Mouse (Mus musculus) kidney, embryonic 14.5 days (tissue): ENCODE data around the gene Zfp423. TPM values are rescaled to one million over a fixed set of nuclear protein-coding genes. Genes with fewer than 3 reads are reported as not detected.
A peak's percentile ranks its signal among the peaks of the same experiment; 100 is the strongest.

Experiments
- ATAC-seq: fragments of 200-750 bp; cut with Nextera tagmentation; 2 replicates; pipeline ENCODE4 v1.8.0; 2017; ENCODE audit warnings: moderate number of reproducible peaks, mild to moderate bottlenecking, moderate TSS enrichment, moderate library complexity; ENCODE audit not compliant: low FRiP score, low TSS enrichment
- H3K27ac ChIP-seq: fragments of 300-500 bp; sonication (generic); 2 replicates; pipeline ENCODE4 v1.5.1; 2014; ENCODE audit warnings: low read depth, mild to moderate bottlenecking, low read length, moderate library complexity, mixed read lengths
- H3K27me3 ChIP-seq: fragments of 300-500 bp; sonication (generic); 2 replicates; pipeline ENCODE4 v1.6.1; 2014; ENCODE audit warnings: mild to moderate bottlenecking, low read length; ENCODE audit not compliant: control insufficient read depth, insufficient read depth
- H3K36me3 ChIP-seq: fragments of 300-500 bp; sonication (generic); 2 replicates; pipeline ENCODE4 v1.6.1; 2014; ENCODE audit warnings: low read length, mixed read lengths; ENCODE audit not compliant: control insufficient read depth, insufficient read depth
- H3K4me1 ChIP-seq: fragments of 300-500 bp; sonication (generic); 2 replicates; pipeline ENCODE4 v1.6.1; 2014; ENCODE audit warnings: low read length, mixed read lengths; ENCODE audit not compliant: control insufficient read depth, insufficient read depth
- H3K4me2 ChIP-seq: fragments of 300-500 bp; sonication (generic); replicated peaks from 2 replicates; pipeline ENCODE4 v1.6.1; 2014; ENCODE audit warnings: low read depth, mild to moderate bottlenecking, low read length
- H3K4me3 ChIP-seq: fragments of 300-500 bp; sonication (generic); 2 replicates; pipeline ENCODE4 v1.5.1; 2014; ENCODE audit warnings: mild to moderate bottlenecking, low read length
- H3K9ac ChIP-seq: fragments of 300-500 bp; sonication (generic); 2 replicates; pipeline ENCODE4 v1.6.1; 2014; ENCODE audit warnings: low read depth, mild to moderate bottlenecking, low read length, moderate library complexity
- H3K9me3 ChIP-seq: fragments of 300-500 bp; sonication (generic); 2 replicates; pipeline ENCODE4 v1.6.1; 2016; ENCODE audit warnings: low read length; ENCODE audit not compliant: control insufficient read depth
- WGBS: fragments of 180-500 bp; shearing (Covaris S2); extraction: QIAGEN DNeasy Blood & Tissue Kit; methylation state at CpG from one replicate; pipeline ENCODE4 v1.1.7; 2014; 5-methylcytosine and 5-hydroxymethylcytosine counted together
- polyA plus RNA-seq: library from polyadenylated mRNA; unstranded; fragments of >200 nt; fragmentation: Nextera tagmentation; extraction: Ambion mirVana; gene quantifications from 2 replicates; pipeline ENCODE4 v1.2.1, GENCODE M21; 2014

Zfp423 gene
- polyA plus RNA-seq, 1 experiment from 2014 or later = 18.8 TPM

GRCm38 (mm10) chr8:87697127-87697526 is 262.3 kb downstream of the Zfp423 start:
- no peak overlapping the region for H3K9ac ChIP-seq
- ATAC-seq = no peak
- WGBS = 49% methylated on average over 9 of the region's 9 CpGs
- H3K4me2 ChIP-seq = no peak overlapping the region
- no peak overlapping the region for H3K27ac ChIP-seq
- H3K27me3 ChIP-seq = no peaks in the 10 kb centered on the region
- peaks cover 15% of the 10 kb centered on the region for H3K4me1 ChIP-seq
- no peaks in the 10 kb centered on the region for H3K9me3 ChIP-seq
- H3K4me3 ChIP-seq = no peak overlapping the region
- no peaks in the 10 kb centered on the region for H3K36me3 ChIP-seq

GRCm38 (mm10) chr8:87693741-87694140 is 265.7 kb downstream of the Zfp423 start:
- Histone ChIP-seq H3K36me3 (no peaks in the 10 kb centered on the region), H3K9me3 (no peaks in the 10 kb centered on the region), H3K27me3 (no peaks in the 10 kb centered on the region), H3K9ac (no peak overlapping the region), H3K4me2 (no peak overlapping the region), H3K27ac (no peak overlapping the region), H3K4me3 (no peak overlapping the region), H3K4me1 (peaks cover 29% of the 10 kb centered on the region)
- no peak for ATAC-seq
- 74% methylated on average over 4 of the region's 4 CpGs for whole genome bisulfite sequencing

GRCm38 (mm10) chr8:87690100-87691095 is 269.0 kb downstream of the Zfp423 start:
- WGBS = 11% methylated on average over 28 of the region's 28 CpGs
- Histone ChIP-seq H3K4me3 (no peak overlapping the region), H3K36me3 (no peaks in the 10 kb centered on the region), H3K9me3 (no peaks in the 10 kb centered on the region), H3K4me2 (peak overlapping the region; percentile 33), H3K9ac (no peak overlapping the region), H3K27ac (no peak overlapping the region), H3K4me1 (peaks cover 29% of the 10 kb centered on the region), H3K27me3 (no peaks in the 10 kb centered on the region)
- ATAC-seq = 0 out of 2 replicates have a peak, but pooled peaks have one; percentile 18

- no peak for ATAC-seq
- H3K4me3 ChIP-seq = no peak overlapping the region
- H3K9me3 ChIP-seq = no peaks in the 10 kb centered on the region
- H3K27me3 ChIP-seq = no peaks in the 10 kb centered on the region
- H3K27ac ChIP-seq = no peak overlapping the region
- no peaks in the 10 kb centered on the region for H3K36me3 ChIP-seq
- H3K9ac ChIP-seq = no peak overlapping the region
- no peak overlapping the region for H3K4me2 ChIP-seq
- 66% methylated on average over 6 of the region's 6 CpGs for WGBS
- H3K4me1 ChIP-seq = peaks cover 19% of the 10 kb centered on the region
Measured at GRCm38 (mm10) chr8:87689192-87689591, 270.2 kb downstream of the Zfp423 start.

GRCm38 (mm10) chr8:87688348-87688747 is 271.0 kb downstream of the Zfp423 start:
- 57% methylated on average over 4 of the region's 4 CpGs for WGBS
- no peaks in the 10 kb centered on the region for H3K27me3 ChIP-seq
- no peaks in the 10 kb centered on the region for H3K36me3 ChIP-seq
- no peak overlapping the region for H3K4me3 ChIP-seq
- peaks cover 14% of the 10 kb centered on the region for H3K4me1 ChIP-seq
- ATAC-seq = no peak
- H3K4me2 ChIP-seq = no peak overlapping the region
- H3K27ac ChIP-seq = no peak overlapping the region
- H3K9me3 ChIP-seq = no peaks in the 10 kb centered on the region
- H3K9ac ChIP-seq = no peak overlapping the region

- H3K27ac ChIP-seq = no peak overlapping the region
- no peaks in the 10 kb centered on the region for H3K36me3 ChIP-seq
- H3K27me3 ChIP-seq = no peaks in the 10 kb centered on the region
- peaks cover 14% of the 10 kb centered on the region for H3K4me1 ChIP-seq
- 81% methylated on average over 9 of the region's 10 CpGs for WGBS
- H3K4me3 ChIP-seq = no peak overlapping the region
- H3K9me3 ChIP-seq = no peaks in the 10 kb centered on the region
- ATAC-seq = no peak
- H3K4me2 ChIP-seq = no peak overlapping the region
- no peak overlapping the region for H3K9ac ChIP-seq
Measured at GRCm38 (mm10) chr8:87686986-87687698, 272.3 kb downstream of the Zfp423 start.

- no peak for ATAC-seq
- H3K27ac ChIP-seq = no peak overlapping the region
Measured at GRCm38 (mm10) chr8:87686026-87686425, 273.4 kb downstream of the Zfp423 start.

GRCm38 (mm10) chr8:87685392-87685791 is 274.0 kb downstream of the Zfp423 start:
- WGBS = 74% methylated on average over 8 of the region's 8 CpGs
- Histone ChIP-seq H3K27ac (no peak overlapping the region), H3K36me3 (no peaks in the 10 kb centered on the region; the same call in 1 of the 2 replicates), H3K9me3 (no peaks in the 10 kb centered on the region), H3K27me3 (no peaks in the 10 kb centered on the region), H3K4me1 (peaks cover 9% of the 10 kb centered on the region), H3K4me2 (no peak overlapping the region), H3K9ac (no peak overlapping the region), H3K4me3 (no peak overlapping the region)
- no peak for ATAC-seq

More at GRCm38 (mm10) chr8:87686026-87686425, 273.4 kb downstream of the Zfp423 start:
- no peaks in the 10 kb centered on the region for H3K27me3 ChIP-seq
- no peaks in the 10 kb centered on the region; the same call in 1 of the 2 replicates for H3K36me3 ChIP-seq
- H3K9ac ChIP-seq = no peak overlapping the region
- 90% methylated on average over 3 of the region's 3 CpGs for WGBS
- H3K4me1 ChIP-seq = peaks cover 14% of the 10 kb centered on the region
- no peaks in the 10 kb centered on the region for H3K9me3 ChIP-seq
- H3K4me3 ChIP-seq = no peak overlapping the region
- no peak overlapping the region for H3K4me2 ChIP-seq

GRCm38 (mm10) chr8:87682066-87682465 is 277.3 kb downstream of the Zfp423 start:
- Histone ChIP-seq H3K4me3 (no peak overlapping the region), H3K27ac (no peak overlapping the region), H3K4me1 (no peaks in the 10 kb centered on the region), H3K9me3 (no peaks in the 10 kb centered on the region), H3K27me3 (no peaks in the 10 kb centered on the region), H3K4me2 (no peak overlapping the region), H3K9ac (no peak overlapping the region), H3K36me3 (no peaks in the 10 kb centered on the region; the same call in 1 of the 2 replicates)
- WGBS = 85% methylated on average over 3 of the region's 3 CpGs
- ATAC-seq = no peak
